Mouse (Mus musculus) kidney, postnatal 36 days (tissue): ENCODE measurements at regions not wholly inside any gene's neighbourhood (a gene's known extent, or its start where the extent isn't known, plus 50 kb on each side); places are given as distances from the start of the nearest gene placed in this dataset.

Source experiments
- DNase-seq, 2 experiments: peaks; one replicate each; pipeline ENCODE4 v3.0.0; 2021 to 2022; ENCODE audit warnings: mixed read lengths in 2 of 2

DNA sequence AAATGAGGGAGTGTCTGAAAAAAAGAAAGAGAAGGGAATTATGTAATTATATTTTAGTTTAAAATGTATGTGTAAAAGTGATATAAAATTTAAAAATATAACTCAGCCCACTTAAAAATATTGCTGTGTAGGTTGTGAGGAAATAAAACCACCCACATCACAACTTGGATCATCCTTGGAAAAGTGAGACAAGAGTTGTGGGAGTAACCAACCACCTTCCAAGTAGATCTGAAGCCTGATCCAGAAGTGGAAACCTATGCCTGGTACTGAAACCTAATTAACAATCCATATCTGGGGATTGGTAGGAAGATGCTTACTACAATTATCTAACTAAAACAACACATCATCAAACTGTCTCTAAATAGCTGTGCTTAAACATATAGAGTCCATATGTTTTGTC lies 743.1 kb downstream of the Stim2 start:
- DNase-seq, result no peak

DNA sequence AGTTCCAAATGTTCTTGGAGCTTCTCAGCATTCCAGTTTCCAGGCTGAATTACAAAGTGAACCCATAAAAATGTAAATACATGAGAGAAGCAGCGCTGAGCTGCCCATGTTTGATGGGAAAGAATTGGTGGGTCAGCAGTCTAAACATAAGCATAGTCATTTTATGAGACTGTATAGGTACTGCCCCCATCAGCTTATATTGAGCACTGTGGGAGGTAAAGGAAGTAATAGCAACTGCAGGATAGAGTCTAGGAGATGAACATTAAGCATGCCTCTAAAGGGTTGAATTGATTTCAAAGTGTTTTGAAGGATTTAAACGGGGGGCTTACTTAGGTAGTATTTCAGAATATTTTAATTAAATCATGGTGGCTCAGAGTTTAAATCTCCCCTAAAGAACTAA lies 748.7 kb downstream of the Stim2 start:
- no peak for DNase-seq

DNA sequence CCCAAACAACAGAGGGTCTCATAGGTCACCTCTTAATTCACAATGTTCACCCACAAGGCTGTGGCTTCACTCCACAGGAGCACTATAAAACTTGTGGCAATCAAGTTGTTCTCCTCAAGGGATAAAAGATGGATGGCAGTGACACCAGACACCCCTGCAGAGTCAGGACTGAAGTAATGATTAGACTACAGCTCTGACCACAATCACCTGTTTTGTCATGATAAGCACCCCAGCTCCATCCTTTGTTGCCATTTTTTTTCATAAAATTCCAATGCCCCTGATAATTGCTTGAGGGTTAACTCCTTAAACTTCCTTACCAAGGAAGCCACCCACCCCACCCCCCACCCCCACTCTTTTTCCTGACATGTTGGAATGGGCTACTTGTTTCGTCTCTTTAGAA lies 755.1 kb downstream of the Stim2 start:
- no peak for DNase-seq

DNA sequence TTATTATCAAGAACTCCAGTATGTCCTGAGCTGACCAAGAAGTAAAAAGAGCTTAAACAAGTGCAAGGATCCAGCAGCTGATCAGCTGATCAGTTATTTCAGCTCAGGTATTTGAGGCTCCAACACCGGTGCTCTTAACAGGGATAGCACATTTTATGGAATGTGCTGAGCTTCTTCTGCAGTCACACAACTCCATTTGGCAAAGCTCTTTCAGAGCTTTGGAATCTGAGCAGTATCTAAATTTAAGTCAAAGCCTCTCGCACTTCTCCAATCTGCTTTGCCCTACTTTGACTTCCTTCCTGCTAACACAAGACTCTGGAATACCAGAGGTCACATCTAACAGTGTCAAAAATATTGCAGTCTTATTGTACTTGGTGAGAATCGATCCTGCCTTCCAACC lies 761.4 kb downstream of the Stim2 start:
- no peak for DNase-seq

DNA sequence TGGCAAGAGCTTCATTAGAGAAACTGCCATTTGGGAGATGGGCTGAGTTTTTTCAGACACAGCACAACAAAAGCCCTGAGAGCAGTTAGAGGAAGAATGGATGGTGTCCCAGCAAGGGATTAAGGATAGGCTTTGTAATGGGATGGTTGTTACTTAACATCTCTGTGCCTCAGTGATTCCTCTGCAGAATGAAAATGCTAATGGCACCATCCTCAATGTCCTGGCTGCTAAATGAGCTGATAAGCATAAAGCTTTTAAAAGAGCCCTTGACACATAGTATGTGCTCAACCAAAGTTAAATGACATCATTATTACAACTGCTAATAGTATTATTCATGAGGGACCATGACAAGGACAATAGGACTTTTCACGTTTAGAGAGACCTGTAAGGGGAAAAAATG lies 764.7 kb downstream of the Stim2 start:
- DNase-seq, result no peak

DNA sequence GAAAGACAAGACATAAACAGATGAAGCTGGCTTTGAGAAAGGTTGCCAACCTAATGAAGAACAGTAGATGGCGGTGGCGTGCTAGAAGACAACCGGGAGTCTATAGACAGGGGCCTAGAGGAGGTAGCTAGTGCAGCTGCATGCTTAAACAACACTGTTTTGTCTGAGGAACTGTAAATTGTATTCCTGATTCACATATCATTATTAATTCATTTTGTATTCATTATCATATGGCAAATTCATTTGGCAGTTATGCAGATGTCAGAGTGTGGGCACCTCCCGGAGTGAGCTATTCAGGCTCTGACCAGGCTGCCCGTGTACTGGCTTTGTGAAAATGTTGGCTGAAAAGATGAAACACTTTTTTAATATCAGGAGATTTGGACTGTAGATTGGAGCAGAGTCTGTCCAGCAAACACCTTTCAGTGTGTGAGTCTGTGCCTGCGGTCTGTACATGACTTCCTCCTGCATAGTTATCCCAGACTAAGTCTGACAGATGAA lies 798.7 kb downstream of the Stim2 start:
- peak; percentile 8 to 44 for DNase-seq

DNA sequence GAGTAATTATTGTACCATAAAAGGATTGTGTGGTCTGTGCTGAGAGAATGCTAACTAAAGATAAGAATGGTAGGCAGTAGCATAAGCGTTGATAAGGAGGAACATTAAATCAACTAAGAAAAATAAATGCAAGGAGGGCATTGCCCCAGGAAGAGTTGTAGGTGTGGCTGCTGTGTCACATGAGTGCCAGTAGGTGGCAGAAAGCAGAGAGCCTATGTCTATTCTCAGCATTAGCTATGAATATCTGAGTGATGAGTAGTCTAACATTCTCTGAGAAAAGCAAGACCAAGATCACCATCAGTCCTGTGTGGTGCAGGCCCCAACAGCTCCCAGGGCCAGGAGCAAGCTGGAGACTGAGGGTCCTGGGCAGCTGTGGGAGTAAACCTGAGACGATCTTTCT lies 828.8 kb downstream of the Stim2 start:
- DNase-seq, result no peak
